Comparison of ENCODE assay signal across 8 mouse cellular contexts in genomic region chr5:139669380-139669779, GRCm38 (mm10).
A peak's percentile ranks its signal among the peaks of the same experiment; 100 is the strongest.
DNase-seq lines count a peak whose midpoint lies in the region; ATAC-seq and TF ChIP-seq lines count a peak whose summit lies in the region.

No protein-coding gene starts in this region.

- peak; percentile 69 to 88 (median 85) for TF ChIP-seq CTCF in MEL (IDR thresholded peaks at IDR 0.05 in 2 of 3, conservative IDR thresholded peaks at IDR 0.05 in 1 of 3; ENCODE audit: control insufficient read depth in 1 of 3, insufficient read depth in 1 of 3, low read depth in 2 of 3, low read length in 3 of 3, poor library complexity in 1 of 3, severe bottlenecking in 1 of 3)
- TF ChIP-seq CTCF in kidney, adult 2 months (conservative IDR thresholded peaks at IDR 0.05; ENCODE audit: insufficient read depth, insufficient read length, low read depth, low read length): peak; percentile 57

- TF ChIP-seq RAD21 in MEL (IDR thresholded peaks at IDR 0.05; ENCODE audit: low read depth, low read length): peak; percentile 48

- H3K4me3 ChIP-seq in MEL (ENCODE audit: control insufficient read depth in 1 of 2, insufficient read depth in 1 of 2, low read depth in 2 of 2, low read length in 2 of 2): no peak overlapping the region
- no peak overlapping the region for H3K4me3 ChIP-seq in kidney, adult 2 months (ENCODE audit: insufficient read depth, low read depth, low read length)
- no peak overlapping the region for H3K4me3 ChIP-seq in neural tube, embryonic 11.5 days (ENCODE audit: low read depth, low read length)

- H3K79me2 ChIP-seq in MEL (ENCODE audit: control insufficient read depth, insufficient read depth, low read length, poor library complexity): no peaks in the 10 kb centered on the region

- H3K9ac ChIP-seq in MEL (ENCODE audit: control insufficient read depth, low read depth, low read length, poor library complexity, severe bottlenecking): no peak overlapping the region
- no peak overlapping the region for H3K9ac ChIP-seq in neural tube, embryonic 11.5 days (ENCODE audit: low read length)

- no peaks in the 10 kb centered on the region for H3K9me3 ChIP-seq in MEL (replicated peaks; ENCODE audit: insufficient read depth, low read length)
- H3K9me3 ChIP-seq in neural tube, embryonic 11.5 days (ENCODE audit: control insufficient read depth, low read length): no peaks in the 10 kb centered on the region

- no peak for TF ChIP-seq POLR2A in MEL (IDR thresholded peaks at IDR 0.05; ENCODE audit: control insufficient read depth in 1 of 2, insufficient read depth in 1 of 2, low read depth in 1 of 2, low read length in 2 of 2, poor library complexity in 1 of 2)
- no peak for TF ChIP-seq POLR2A in kidney, adult 2 months (IDR thresholded peaks at IDR 0.05; ENCODE audit: low read depth, low read length)

- ATAC-seq in neural tube, embryonic 11.5 days (ENCODE audit: insufficient read depth, low FRiP score, low TSS enrichment): no peak
- ATAC-seq in erythroid progenitor cell, adult 5-6 weeks (replicated peaks; ENCODE audit: low FRiP score, poor library complexity, severe bottlenecking): no peak; the same call in 1 of the 2 replicates

- H3K4me1 ChIP-seq in MEL (ENCODE audit: control insufficient read depth in 1 of 2, insufficient read depth in 2 of 2, low read length in 2 of 2): 0 out of 4 replicates have a peak, but pooled peaks cover 0 to 3% of the 10 kb centered on the region in 2 experiments
- H3K4me1 ChIP-seq in kidney, adult 2 months (ENCODE audit: control insufficient read depth, insufficient read depth, low read length): no peaks in the 10 kb centered on the region
- peaks cover 6% of the 10 kb centered on the region for H3K4me1 ChIP-seq in neural tube, embryonic 11.5 days (ENCODE audit: control insufficient read depth, insufficient read depth, low read length)

- H3K4me2 ChIP-seq in neural tube, embryonic 11.5 days (ENCODE audit: low read depth): no peak overlapping the region

- H3K27me3 ChIP-seq in MEL (ENCODE audit: control insufficient read depth in 1 of 2, insufficient read depth in 2 of 2, low read length in 2 of 2): no peaks in the 10 kb centered on the region
- no peaks in the 10 kb centered on the region for H3K27me3 ChIP-seq in kidney, adult 2 months (replicated peaks; ENCODE audit: control insufficient read depth, insufficient read depth, low read length)
- H3K27me3 ChIP-seq in neural tube, embryonic 11.5 days (ENCODE audit: control insufficient read depth, insufficient read depth, low read length): peaks cover 60% of the 10 kb centered on the region

- TF ChIP-seq EP300 in MEL (IDR thresholded peaks at IDR 0.05; ENCODE audit: low read depth in 1 of 2, low read length in 2 of 2): no peak

- H3K36me3 ChIP-seq in MEL (ENCODE audit: control insufficient read depth in 1 of 2, insufficient read depth in 2 of 2, low read length in 2 of 2): no peaks in the 10 kb centered on the region
- H3K36me3 ChIP-seq in kidney, adult 2 months (ENCODE audit: control insufficient read depth, insufficient read depth, low read length): no peaks in the 10 kb centered on the region
- H3K36me3 ChIP-seq in neural tube, embryonic 11.5 days (ENCODE audit: control insufficient read depth, insufficient read depth, low read length): no peaks in the 10 kb centered on the region

- H3K27ac ChIP-seq in MEL (ENCODE audit: control insufficient read depth, low read depth, low read length): no peak overlapping the region
- no peak overlapping the region for H3K27ac ChIP-seq in kidney, adult 2 months (ENCODE audit: insufficient read depth, low read depth, low read length)
- no peak overlapping the region for H3K27ac ChIP-seq in neural tube, embryonic 11.5 days (ENCODE audit: low read depth, low read length)

- peak; percentile 19 for DNase-seq in layer of hippocampus, adult 11-12 months (ENCODE audit: low spot score)
- no peak for DNase-seq in layer of hippocampus, adult 8-10 months (ENCODE audit: low spot score in 2 of 2)
- DNase-seq in MEL (ENCODE audit: low read depth, low spot score): peak; percentile 53
- DNase-seq in cerebellum, adult 18-20 months: peak; percentile 82 to 91
- DNase-seq in kidney, adult 2 months: peak; percentile 23
- DNase-seq in neural tube, embryonic 11.5 days (ENCODE audit: low spot score): peak; percentile 68
- no peak for DNase-seq in spleen, adult 12 weeks (ENCODE audit: low spot score)

- WGBS in kidney, adult 2 months: 19% methylated on average over 8 of the region's 8 CpGs
- WGBS in neural tube, embryonic 11.5 days: 9% methylated on average over 8 of the region's 8 CpGs

TF ChIP-seq in MEL, 35 proteins besides CTCF, POLR2A, EP300 and RAD21:
- TF ChIP-seq MAZ (IDR thresholded peaks at IDR 0.05; ENCODE audit: low read depth, low read length) (no peak), SMC3 (IDR thresholded peaks at IDR 0.05; ENCODE audit: low read depth, low read length) (peak; percentile 60)

Comparison
In these comparisons a context has a peak if more than half of its experiments do, and no peak if none do; other contexts are left out.
1. DNase-seq: peak in layer of hippocampus, adult 11-12 months (single experiment), MEL (single experiment), cerebellum, adult 18-20 months (2 of 2), kidney, adult 2 months (single experiment) and neural tube, embryonic 11.5 days (single experiment); none in layer of hippocampus, adult 8-10 months (0 of 2) and spleen, adult 12 weeks (single experiment).